Mouse (Mus musculus): ENCODE data around the gene Ddx41. TPM values are rescaled to one million over a fixed set of nuclear protein-coding genes. Genes with fewer than 3 reads are reported as not detected.
A peak's percentile ranks its signal among the peaks of the same experiment; 100 is the strongest.

Gene Ddx41
- polyA plus RNA-seq, 1 experiment from 2014 or later: 71.4 TPM

- 93% methylated on average over 15 of the region's 15 CpGs for WGBS
These were observed 1.3 kb downstream of the Ddx41 start for GRCm38 (mm10) chr13:55535191-55535590.

GRCm38 (mm10) chr13:55529198-55529915 is 7.1 kb downstream of the Ddx41 start, which contains the start of gene Dok3:
Dok3 (minus strand) TSS chr13:55529296.
- Histone ChIP-seq H3K4me1 (no peaks in the 10 kb centered on the region), H3K27ac (no peak within 1 kb of the TSS), H3K9ac (no peak within 1 kb of the TSS), H3K4me2 (replicated peaks) (no peak within 1 kb of the TSS), H3K27me3 (no peaks in the 10 kb centered on the region), H3K9me3 (no peaks in the 10 kb centered on the region), H3K4me3 (no peak within 1 kb of the TSS), H3K36me3 (peaks cover 54% of the 10 kb centered on the region)
- no peak for ATAC-seq (ENCODE audit: low FRiP score, low read depth)
- WGBS: 77% methylated on average over 8 of the region's 8 CpGs

More at GRCm38 (mm10) chr13:55535191-55535590, 1.3 kb downstream of the Ddx41 start:
- Histone ChIP-seq H3K4me2 (replicated peaks) (peak overlapping the region; percentile 94), H3K4me3 (peak overlapping the region; percentile 62), H3K36me3 (peaks cover 80% of the 10 kb centered on the region), H3K9me3 (no peaks in the 10 kb centered on the region), H3K27ac (no peak overlapping the region), H3K27me3 (no peaks in the 10 kb centered on the region), H3K9ac (peak overlapping the region; percentile 86), H3K4me1 (peaks cover 16% of the 10 kb centered on the region)
- no peak for ATAC-seq (ENCODE audit: low FRiP score, low read depth)

- Histone ChIP-seq H3K9me3 (no peaks in the 10 kb centered on the region), H3K36me3 (peaks cover 42% of the 10 kb centered on the region), H3K27me3 (no peaks in the 10 kb centered on the region), H3K4me3 (no peak overlapping the region), H3K4me2 (replicated peaks) (no peak overlapping the region), H3K4me1 (no peaks in the 10 kb centered on the region), H3K27ac (no peak overlapping the region), H3K9ac (no peak overlapping the region)
- ATAC-seq (ENCODE audit: low FRiP score, low read depth): no peak
- 75% methylated on average over 18 of the region's 18 CpGs for WGBS
These were observed 8.4 kb downstream of the Ddx41 start for GRCm38 (mm10) chr13:55527834-55528772.

- H3K27me3 ChIP-seq: no peaks in the 10 kb centered on the region
- H3K4me3 ChIP-seq: no peak overlapping the region
- no peak; the same call in 1 of the 2 replicates for ATAC-seq (ENCODE audit: low FRiP score, low read depth)
- no peak overlapping the region for H3K9ac ChIP-seq
- no peak overlapping the region for H3K4me2 ChIP-seq (replicated peaks)
- WGBS: 86% methylated on average over 16 of the region's 16 CpGs
- H3K4me1 ChIP-seq: no peaks in the 10 kb centered on the region
- no peaks in the 10 kb centered on the region for H3K9me3 ChIP-seq
- no peak overlapping the region for H3K27ac ChIP-seq
- H3K36me3 ChIP-seq: peaks cover 33% of the 10 kb centered on the region
These were observed 9.2 kb downstream of the Ddx41 start for GRCm38 (mm10) chr13:55527212-55527611.

GRCm38 (mm10) chr13:55525733-55526553 is 10.5 kb downstream of the Ddx41 start:
- no peaks in the 10 kb centered on the region for H3K4me1 ChIP-seq
- no peak overlapping the region for H3K27ac ChIP-seq
- no peak overlapping the region for H3K4me2 ChIP-seq (replicated peaks)
- WGBS: 84% methylated on average over 16 of the region's 16 CpGs
- H3K9me3 ChIP-seq: no peaks in the 10 kb centered on the region
- H3K4me3 ChIP-seq: no peak overlapping the region
- H3K9ac ChIP-seq: no peak overlapping the region
- no peaks in the 10 kb centered on the region for H3K27me3 ChIP-seq
- ATAC-seq (ENCODE audit: low FRiP score, low read depth): no peak
- peaks cover 20% of the 10 kb centered on the region for H3K36me3 ChIP-seq

- Histone ChIP-seq H3K27me3 (no peaks in the 10 kb centered on the region), H3K9me3 (no peaks in the 10 kb centered on the region), H3K9ac (no peak overlapping the region), H3K36me3 (peaks cover 1% of the 10 kb centered on the region), H3K4me3 (no peak overlapping the region), H3K4me1 (no peaks in the 10 kb centered on the region), H3K4me2 (replicated peaks) (no peak overlapping the region), H3K27ac (no peak overlapping the region)
- no peak for ATAC-seq (ENCODE audit: low FRiP score, low read depth)
- 90% methylated on average over 23 of the region's 23 CpGs for WGBS
These were observed 12.4 kb downstream of the Ddx41 start for GRCm38 (mm10) chr13:55523951-55524600.

- H3K36me3 ChIP-seq: no peaks in the 10 kb centered on the region; the same call in 1 of the 2 replicates
- WGBS: 63% methylated on average over 17 of the region's 17 CpGs
- no peaks in the 10 kb centered on the region for H3K9me3 ChIP-seq
- no peak overlapping the region for H3K27ac ChIP-seq
- no peak overlapping the region for H3K4me2 ChIP-seq (replicated peaks)
- no peak overlapping the region for H3K4me3 ChIP-seq
- no peak overlapping the region for H3K9ac ChIP-seq
- no peaks in the 10 kb centered on the region for H3K4me1 ChIP-seq
- no peak for ATAC-seq (ENCODE audit: low FRiP score, low read depth)
- no peaks in the 10 kb centered on the region for H3K27me3 ChIP-seq
These were observed 13.2 kb downstream of the Ddx41 start for GRCm38 (mm10) chr13:55523278-55523677.

GRCm38 (mm10) chr13:55522730-55523129 is 13.7 kb downstream of the Ddx41 start:
- H3K4me3 ChIP-seq: no peak overlapping the region
- H3K27me3 ChIP-seq: no peaks in the 10 kb centered on the region
- H3K9ac ChIP-seq: no peak overlapping the region
- H3K4me1 ChIP-seq: no peaks in the 10 kb centered on the region
- no peak for ATAC-seq (ENCODE audit: low FRiP score, low read depth)
- 66% methylated on average over 8 of the region's 8 CpGs for WGBS
- H3K27ac ChIP-seq: no peak overlapping the region
- H3K36me3 ChIP-seq: no peaks in the 10 kb centered on the region; the same call in 1 of the 2 replicates
- H3K9me3 ChIP-seq: no peaks in the 10 kb centered on the region
- H3K4me2 ChIP-seq (replicated peaks): no peak overlapping the region

- H3K4me3 ChIP-seq: no peak overlapping the region
- H3K36me3 ChIP-seq: no peaks in the 10 kb centered on the region; the same call in 1 of the 2 replicates
- no peak overlapping the region for H3K27ac ChIP-seq
- no peak overlapping the region for H3K4me2 ChIP-seq (replicated peaks)
- no peak for ATAC-seq (ENCODE audit: low FRiP score, low read depth)
- 57% methylated on average over 4 of the region's 4 CpGs for whole genome bisulfite sequencing
- H3K4me1 ChIP-seq: no peaks in the 10 kb centered on the region
- H3K27me3 ChIP-seq: no peaks in the 10 kb centered on the region
- no peaks in the 10 kb centered on the region for H3K9me3 ChIP-seq
- no peak overlapping the region for H3K9ac ChIP-seq
These were observed 16.9 kb downstream of the Ddx41 start for GRCm38 (mm10) chr13:55519606-55520005.

GRCm38 (mm10) chr13:55516955-55517354 is 19.5 kb downstream of the Ddx41 start:
- Histone ChIP-seq H3K4me2 (replicated peaks) (no peak overlapping the region), H3K36me3 (no peaks in the 10 kb centered on the region), H3K9ac (no peak overlapping the region), H3K4me1 (peaks cover 6% of the 10 kb centered on the region), H3K4me3 (no peak overlapping the region), H3K27me3 (no peaks in the 10 kb centered on the region), H3K27ac (no peak overlapping the region), H3K9me3 (no peaks in the 10 kb centered on the region)
- 5% methylated on average over 5 of the region's 5 CpGs for WGBS
- ATAC-seq (ENCODE audit: low FRiP score, low read depth): no peak

GRCm38 (mm10) chr13:55513828-55514227 is 22.6 kb downstream of the Ddx41 start:
- Histone ChIP-seq H3K4me3 (peak overlapping the region; percentile 92), H3K4me2 (replicated peaks) (peak overlapping the region; percentile 93), H3K36me3 (peaks cover 14% of the 10 kb centered on the region), H3K27me3 (no peaks in the 10 kb centered on the region), H3K9ac (peak overlapping the region; percentile 89; the same call in 1 of the 2 replicates), H3K4me1 (peaks cover 28% of the 10 kb centered on the region), H3K27ac (no peak overlapping the region), H3K9me3 (no peaks in the 10 kb centered on the region)
- ATAC-seq (ENCODE audit: low FRiP score, low read depth): no peak
- WGBS: 38% methylated on average over 9 of the region's 9 CpGs
